Mouse (Mus musculus) B cell, adult 2 months (primary cell): ENCODE measurements around the gene Ssh2.

Source experiments
- DNase-seq, 2 experiments: peaks; one replicate each; pipeline ENCODE4 v3.0.0; 2022

Gene Ssh2

GRCm38 (mm10) chr11:77349698-77350097, 133.6 kb downstream of the Ssh2 start:
- no peak for DNase-seq

- peak; percentile 39 to 40 for DNase-seq
Measured at GRCm38 (mm10) chr11:77355055-77355454, 139.0 kb downstream of the Ssh2 start.

- DNase-seq = no peak
Measured at GRCm38 (mm10) chr11:77357839-77358238, 141.8 kb downstream of the Ssh2 start.

- no peak for DNase-seq
Measured at GRCm38 (mm10) chr11:77363476-77363875, 147.4 kb downstream of the Ssh2 start.

- DNase-seq = no peak
Measured at GRCm38 (mm10) chr11:77364376-77364775, 148.3 kb downstream of the Ssh2 start.

DNA sequence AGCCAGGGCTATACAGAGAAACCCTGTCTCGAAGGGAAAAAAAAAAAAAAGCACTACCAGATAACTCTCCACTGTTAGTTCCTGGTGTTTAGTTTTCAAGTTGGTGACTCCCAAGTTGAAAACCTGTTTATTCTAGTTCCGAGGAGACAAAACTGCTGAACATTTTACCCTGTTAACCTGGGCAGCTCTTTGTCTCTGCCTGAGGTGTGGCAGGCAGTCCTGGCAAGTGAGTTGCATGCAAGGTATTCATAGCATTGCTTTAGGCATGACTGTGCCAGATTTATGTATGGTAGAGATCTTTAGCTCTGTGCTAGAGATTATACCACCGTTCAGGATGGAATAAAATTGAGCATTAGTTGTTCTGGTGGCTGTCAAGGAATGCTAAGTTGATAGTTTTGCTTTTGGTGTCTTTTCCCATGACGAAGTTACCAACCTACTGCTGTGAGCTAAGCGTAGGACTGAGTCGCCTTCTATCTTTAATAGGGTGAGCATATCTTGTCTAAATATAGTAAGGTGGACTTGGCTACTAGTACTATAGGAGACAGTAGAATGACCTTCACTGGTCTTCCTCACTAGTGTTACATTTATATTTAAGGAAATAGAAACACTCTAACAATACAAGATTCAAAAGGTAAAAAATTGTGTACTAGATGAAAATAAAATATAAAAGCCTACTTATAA, 149.8 kb downstream of the Ssh2 start:
- no peak for DNase-seq

DNA sequence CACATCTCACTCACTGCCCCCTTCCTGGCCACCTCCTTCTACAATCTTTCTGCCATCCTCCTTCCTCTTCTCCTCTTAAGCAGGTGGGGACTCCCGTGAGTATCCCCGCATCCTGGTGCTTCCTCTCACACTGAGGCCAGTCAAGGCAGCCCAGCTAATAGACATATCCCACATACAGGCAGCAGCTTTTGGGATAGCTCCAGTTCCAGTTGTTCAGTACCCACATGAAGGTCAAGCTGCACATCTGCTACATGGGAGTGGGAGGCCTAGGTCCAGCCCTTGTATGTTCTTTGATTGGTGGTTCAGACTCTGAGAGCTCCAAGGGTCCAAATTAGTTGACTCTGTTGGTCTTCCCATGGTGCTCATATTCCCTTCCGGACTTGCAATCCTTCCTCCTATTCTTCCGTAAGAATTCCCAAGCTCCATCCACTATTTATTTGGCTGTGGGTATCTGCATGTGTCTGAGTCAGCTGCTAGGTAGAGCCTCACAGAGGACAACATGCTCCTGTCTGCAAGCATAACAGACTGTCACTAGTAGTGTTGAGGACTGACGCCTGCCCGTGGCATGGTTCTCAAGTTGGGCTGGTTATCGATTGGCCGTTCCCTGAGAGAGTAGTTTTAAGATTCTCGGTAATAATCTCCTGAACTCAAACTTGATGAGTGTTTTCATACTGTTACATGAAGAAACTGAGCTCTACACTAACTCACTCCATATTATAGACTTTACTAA, 151.6 kb downstream of the Ssh2 start:
- no peak for DNase-seq

DNA sequence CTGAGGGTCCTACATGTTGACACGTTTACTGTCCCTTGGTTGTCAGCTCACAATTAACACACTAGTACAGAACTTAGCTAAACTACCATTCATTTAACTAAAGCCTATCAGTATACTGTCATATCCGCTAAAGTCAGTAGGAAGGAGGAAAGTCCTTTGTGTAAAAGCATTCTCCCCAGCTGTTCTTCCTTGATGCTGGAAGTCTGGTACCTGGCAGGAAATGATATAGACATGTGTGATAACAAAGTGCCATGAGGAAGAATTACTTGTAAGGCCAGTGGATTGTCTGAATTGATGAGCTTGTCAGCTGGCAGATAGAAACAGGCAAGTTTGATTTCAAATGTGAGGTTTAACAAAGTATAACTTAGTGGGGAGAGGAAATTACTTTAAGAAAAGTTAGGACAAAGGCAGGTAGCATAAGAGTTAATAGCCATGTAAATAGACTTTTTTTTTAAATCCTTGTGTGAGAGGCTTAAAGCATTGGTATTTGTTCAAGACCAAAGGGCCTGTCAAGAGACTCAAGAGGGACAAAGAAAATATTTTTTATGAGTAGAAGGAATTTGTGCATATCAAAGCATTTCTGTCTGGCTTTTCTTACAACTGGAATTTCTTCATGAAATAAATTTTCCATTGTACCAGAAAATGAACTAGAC, 153.2 kb downstream of the Ssh2 start:
- DNase-seq = no peak

- DNase-seq = no peak
Measured at GRCm38 (mm10) chr11:77369841-77370191, 153.7 kb downstream of the Ssh2 start.

DNA sequence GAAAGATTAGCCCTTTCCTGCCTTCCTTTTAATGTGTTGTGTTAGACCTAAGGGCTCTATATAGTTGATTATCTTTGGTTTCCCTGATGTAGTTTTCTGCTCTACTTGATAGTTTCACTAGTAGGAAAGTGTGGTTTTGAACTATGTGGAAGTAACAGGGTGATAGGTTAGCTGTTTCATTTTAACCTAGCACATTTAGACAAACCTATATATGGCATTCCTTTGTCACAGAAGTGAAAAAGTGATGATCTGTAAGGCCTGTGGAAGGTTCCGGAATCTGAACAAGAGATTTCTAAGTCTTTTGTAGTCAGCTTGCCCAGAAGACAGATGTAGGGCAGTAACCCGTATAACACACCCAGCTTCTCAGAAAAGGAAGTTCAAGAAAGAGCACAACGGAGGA, 155.0 kb downstream of the Ssh2 start:
- peak; percentile 41 to 43 for DNase-seq

- no peak for DNase-seq
Measured at GRCm38 (mm10) chr11:77371696-77372095, 155.6 kb downstream of the Ssh2 start.

GRCm38 (mm10) chr11:77372196-77372904, 156.3 kb downstream of the Ssh2 start:
- DNase-seq = peak; percentile 61 to 67

GRCm38 (mm10) chr11:77378622-77379021, 162.5 kb downstream of the Ssh2 start:
- no peak for DNase-seq

GRCm38 (mm10) chr11:77381174-77381573, 165.1 kb downstream of the Ssh2 start:
- DNase-seq = no peak

- no peak for DNase-seq
Measured at GRCm38 (mm10) chr11:77384151-77384550, 168.1 kb downstream of the Ssh2 start.

- peak; percentile 64 to 73 for DNase-seq
Measured at GRCm38 (mm10) chr11:77385706-77386690, 169.9 kb downstream of the Ssh2 start.

DNA sequence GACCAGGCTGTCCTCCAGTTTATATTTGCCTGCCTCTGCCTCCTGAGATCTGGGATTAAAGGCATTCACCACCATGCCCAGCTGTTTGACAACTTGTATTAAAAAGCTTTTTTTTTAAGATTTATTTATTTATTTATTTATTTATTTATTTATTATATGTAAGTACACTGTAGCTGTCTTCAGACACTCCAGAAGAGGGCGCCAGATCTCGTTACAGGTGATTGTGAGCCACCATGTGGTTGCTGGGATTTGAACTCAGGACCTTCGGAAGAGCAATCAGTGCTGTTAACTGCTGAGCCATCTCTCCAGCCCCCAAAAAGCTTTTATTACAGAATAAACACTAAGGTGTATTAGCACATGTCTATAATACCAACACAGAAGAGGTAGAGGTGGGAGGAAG, 172.1 kb downstream of the Ssh2 start:
- peak; percentile 40 to 45 for DNase-seq

DNA sequence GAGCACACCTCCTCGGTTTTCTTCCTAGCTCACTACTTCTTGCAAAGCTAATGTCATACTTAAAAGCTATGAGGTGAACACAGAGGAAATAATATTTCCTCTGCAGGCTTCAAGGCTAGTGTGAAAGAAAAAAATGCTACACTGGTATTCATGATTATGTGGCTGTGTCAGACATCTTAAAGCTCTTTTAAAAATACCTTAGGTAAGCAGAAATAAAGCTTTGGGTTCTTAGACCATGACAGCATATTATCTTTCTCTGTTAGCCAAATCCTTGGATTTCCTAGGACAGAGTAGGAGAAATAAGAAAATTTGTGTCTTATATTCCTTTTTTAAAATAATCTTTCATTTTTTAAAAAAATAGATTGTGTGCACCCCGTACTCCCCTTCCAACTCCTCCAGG, 179.5 kb downstream of the Ssh2 start:
- no peak for DNase-seq

- no peak for DNase-seq
Measured at GRCm38 (mm10) chr11:77402508-77402907, 186.4 kb downstream of the Ssh2 start.

DNA sequence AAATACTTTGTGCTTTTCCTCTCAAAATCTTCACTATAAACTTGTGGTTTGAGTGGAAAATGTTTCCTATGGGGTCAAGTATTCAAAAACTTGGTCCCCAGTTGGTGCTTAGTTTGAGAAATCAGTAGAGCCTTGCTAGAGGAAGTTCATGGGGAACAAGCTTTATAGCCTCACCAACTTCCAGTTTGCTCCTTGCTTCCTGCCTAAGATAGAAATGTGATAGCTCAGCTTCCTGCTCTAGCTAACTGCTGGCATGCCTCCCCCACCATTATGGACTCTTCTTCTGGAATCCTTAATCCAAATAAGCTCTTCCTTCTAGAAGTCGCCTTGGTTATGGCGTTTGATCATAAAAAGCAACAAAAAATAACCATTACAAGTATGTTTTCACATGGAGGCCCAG, 190.2 kb downstream of the Ssh2 start:
- no peak for DNase-seq

GRCm38 (mm10) chr11:77409879-77410278, 193.8 kb downstream of the Ssh2 start:
- DNase-seq = no peak

GRCm38 (mm10) chr11:77411284-77411683, 195.2 kb downstream of the Ssh2 start:
- DNase-seq = peak; percentile 11 to 12
